Mouse (Mus musculus): ENCODE measurements at regions not wholly inside any gene's neighbourhood (a gene's known extent, or its start where the extent isn't known, plus 50 kb on each side); places are given as distances from the start of the nearest gene placed in this dataset.

DNA sequence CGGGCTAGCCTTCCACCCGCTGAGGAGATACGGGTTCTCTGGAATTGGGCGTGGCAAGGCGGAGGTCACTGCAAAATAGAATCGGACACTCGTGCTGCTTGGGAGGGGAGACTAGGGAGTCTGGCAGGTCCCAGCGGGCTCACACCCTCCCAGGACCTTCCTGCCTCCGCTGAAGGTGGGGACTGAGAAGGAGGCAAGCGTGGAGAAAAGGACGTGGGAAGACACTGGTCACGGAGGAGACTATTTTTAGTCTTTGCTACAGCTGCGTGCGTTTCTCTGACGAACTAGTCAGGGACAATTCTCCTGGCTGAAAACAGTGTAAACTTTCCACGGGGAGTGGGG is 92.5 kb upstream of the Bcor start:
- WGBS = 7% methylated on average over 16 of the region's 16 CpGs
- Histone ChIP-seq H3K27me3 (ENCODE audit: control insufficient read depth, insufficient read depth, low read length) (no peaks in the 10 kb centered on the region), H3K9ac (ENCODE audit: low read length) (peak overlapping the region; percentile 70), H3K4me3 (ENCODE audit: low read length) (peak overlapping the region; percentile 56), H3K4me1 (ENCODE audit: control insufficient read depth, insufficient read depth, low read length) (no peaks in the 10 kb centered on the region), H3K9me3 (replicated peaks; ENCODE audit: control insufficient read depth, low read length) (no peaks in the 10 kb centered on the region), H3K36me3 (ENCODE audit: control insufficient read depth, insufficient read depth) (no peaks in the 10 kb centered on the region), H3K27ac (ENCODE audit: low read length) (no peak overlapping the region), H3K4me2 (ENCODE audit: low read depth, low read length) (peak overlapping the region; percentile 71)
- ATAC-seq (replicated peaks; ENCODE audit: extremely low read depth, insufficient read depth, low FRiP score) = peak; percentile 35; the same call in 1 of the 2 replicates

DNA sequence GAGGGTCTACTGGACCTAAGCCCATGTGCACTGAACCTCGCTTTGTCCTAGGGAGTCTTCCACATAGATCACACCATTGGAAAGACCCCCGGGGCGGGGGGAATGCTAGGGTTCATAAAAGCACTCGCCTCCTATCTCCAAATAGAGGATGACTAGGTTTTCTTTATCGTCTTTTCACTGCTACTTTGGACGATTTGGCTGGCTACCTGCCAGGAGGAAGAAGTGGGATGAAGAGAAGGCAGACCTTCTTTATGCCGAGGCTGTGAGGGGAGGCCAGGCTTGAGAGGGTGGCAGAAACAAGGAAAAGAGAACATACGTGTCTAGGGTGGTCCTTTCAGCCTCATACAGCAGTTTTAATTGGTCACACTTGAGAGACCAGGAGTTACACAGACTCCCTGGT is 96.6 kb upstream of the Bcor start:
- Histone ChIP-seq H3K27me3 (ENCODE audit: control insufficient read depth, insufficient read depth, low read length) (no peaks in the 10 kb centered on the region), H3K27ac (ENCODE audit: low read length) (no peak overlapping the region), H3K9me3 (replicated peaks; ENCODE audit: control insufficient read depth, low read length) (no peaks in the 10 kb centered on the region), H3K9ac (ENCODE audit: low read length) (no peak overlapping the region), H3K4me2 (ENCODE audit: low read depth, low read length) (no peak overlapping the region), H3K36me3 (ENCODE audit: control insufficient read depth, insufficient read depth) (no peaks in the 10 kb centered on the region), H3K4me3 (ENCODE audit: low read length) (no peak overlapping the region), H3K4me1 (ENCODE audit: control insufficient read depth, insufficient read depth, low read length) (0 out of 2 replicates have a peak, but pooled peaks cover 2% of the 10 kb centered on the region)
- whole genome bisulfite sequencing = 52% methylated on average over 8 of the region's 8 CpGs
- ATAC-seq (replicated peaks; ENCODE audit: extremely low read depth, insufficient read depth, low FRiP score) = no peak

DNA sequence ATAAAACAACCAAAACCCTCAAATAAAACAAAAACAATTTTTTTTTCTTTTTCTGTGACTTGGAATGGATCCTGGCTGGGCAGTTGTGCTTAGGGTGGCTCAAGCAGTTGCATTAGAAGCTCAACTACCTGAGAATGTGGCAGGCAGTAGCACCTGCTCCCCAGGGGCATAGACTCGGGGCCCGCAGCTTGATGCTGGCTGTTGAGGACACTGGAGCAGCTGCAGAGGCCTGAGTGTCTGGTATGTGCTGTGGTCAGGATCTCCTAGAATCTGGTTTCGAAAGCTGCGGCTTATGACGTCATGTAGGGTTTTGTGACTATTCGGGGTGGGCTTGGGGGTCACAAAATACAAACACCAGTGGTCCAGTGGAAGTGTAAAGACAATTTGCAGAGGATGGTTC is 103.7 kb upstream of the Bcor start:
- H3K27ac ChIP-seq (ENCODE audit: low read length) = no peak overlapping the region
- H3K36me3 ChIP-seq (ENCODE audit: control insufficient read depth, insufficient read depth) = no peaks in the 10 kb centered on the region
- 0 out of 2 replicates have a peak, but pooled peaks cover 2% of the 10 kb centered on the region for H3K4me1 ChIP-seq (ENCODE audit: control insufficient read depth, insufficient read depth, low read length)
- WGBS = 75% methylated on average over 6 of the region's 6 CpGs
- ATAC-seq (replicated peaks; ENCODE audit: extremely low read depth, insufficient read depth, low FRiP score) = no peak
- no peaks in the 10 kb centered on the region for H3K27me3 ChIP-seq (ENCODE audit: control insufficient read depth, insufficient read depth, low read length)
- no peaks in the 10 kb centered on the region for H3K9me3 ChIP-seq (replicated peaks; ENCODE audit: control insufficient read depth, low read length)
- H3K4me2 ChIP-seq (ENCODE audit: low read depth, low read length) = no peak overlapping the region
- H3K4me3 ChIP-seq (ENCODE audit: low read length) = no peak overlapping the region
- no peak overlapping the region for H3K9ac ChIP-seq (ENCODE audit: low read length)

DNA sequence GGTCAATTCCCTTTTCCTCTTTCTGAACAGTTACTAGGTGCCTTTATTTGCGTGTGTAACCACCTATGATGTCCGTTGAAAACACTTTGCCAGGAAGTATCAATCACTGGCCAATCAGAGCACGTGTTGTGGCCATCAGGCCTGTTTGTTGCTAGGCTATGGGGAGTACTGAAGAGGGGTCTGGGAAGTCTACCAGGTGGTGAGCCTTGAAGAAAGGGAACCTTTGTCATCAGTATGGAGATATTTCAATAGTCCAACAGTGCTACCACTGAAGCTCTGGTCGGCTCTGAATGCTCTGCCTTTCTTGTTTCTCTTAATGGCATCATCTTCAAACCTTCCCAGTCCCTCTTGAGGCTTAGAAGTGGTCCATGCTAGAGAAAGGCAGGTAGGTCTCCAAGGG is 124.6 kb upstream of the Bcor start:
- H3K27me3 ChIP-seq (ENCODE audit: control insufficient read depth, insufficient read depth, low read length) = peaks cover 3% of the 10 kb centered on the region

DNA sequence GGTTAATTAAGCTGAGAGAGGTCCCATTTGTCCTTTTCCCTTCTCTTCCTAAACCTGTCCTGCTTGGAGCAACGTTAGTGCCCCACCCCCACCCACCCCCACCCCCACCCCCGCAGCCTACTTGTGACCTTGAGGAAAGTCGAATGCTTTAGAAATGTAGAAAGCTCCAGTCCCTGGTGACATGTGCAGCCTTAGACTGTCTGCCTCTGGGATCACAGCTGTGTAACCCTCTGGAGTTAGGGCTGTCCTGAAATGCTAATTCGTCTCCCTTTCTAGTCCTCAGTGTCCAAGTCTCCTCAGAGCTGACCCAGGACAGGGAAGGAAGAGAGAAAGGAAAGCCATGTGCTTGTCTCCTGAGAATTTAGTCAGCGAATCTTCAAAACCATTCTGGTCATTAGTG is 125.0 kb upstream of the Bcor start:
- 0 out of 2 replicates have a peak, but pooled peaks cover 2% of the 10 kb centered on the region for H3K9me3 ChIP-seq (replicated peaks; ENCODE audit: control insufficient read depth, low read length)
- ATAC-seq (replicated peaks; ENCODE audit: extremely low read depth, insufficient read depth, low FRiP score) = no peak
- no peaks in the 10 kb centered on the region for H3K4me1 ChIP-seq (ENCODE audit: control insufficient read depth, insufficient read depth, low read length)
- H3K4me2 ChIP-seq (ENCODE audit: low read depth, low read length) = no peak overlapping the region
- no peaks in the 10 kb centered on the region for H3K36me3 ChIP-seq (ENCODE audit: control insufficient read depth, insufficient read depth)
- H3K27ac ChIP-seq (ENCODE audit: low read length) = no peak overlapping the region
- H3K4me3 ChIP-seq (ENCODE audit: low read length) = no peak overlapping the region
- H3K27me3 ChIP-seq (ENCODE audit: control insufficient read depth, insufficient read depth, low read length) = peaks cover 3% of the 10 kb centered on the region
- 43% methylated on average over 5 of the region's 5 CpGs for WGBS
- no peak overlapping the region for H3K9ac ChIP-seq (ENCODE audit: low read length)

More for the DNA sequence above, 124.6 kb upstream of the Bcor start:
- no peaks in the 10 kb centered on the region for H3K4me1 ChIP-seq (ENCODE audit: control insufficient read depth, insufficient read depth, low read length)
- no peak overlapping the region for H3K4me2 ChIP-seq (ENCODE audit: low read depth, low read length)
- no peaks in the 10 kb centered on the region for H3K36me3 ChIP-seq (ENCODE audit: control insufficient read depth, insufficient read depth)
- no peak for ATAC-seq (replicated peaks; ENCODE audit: extremely low read depth, insufficient read depth, low FRiP score)
- 0 out of 2 replicates have a peak, but pooled peaks cover 2% of the 10 kb centered on the region for H3K9me3 ChIP-seq (replicated peaks; ENCODE audit: control insufficient read depth, low read length)
- no peak overlapping the region for H3K9ac ChIP-seq (ENCODE audit: low read length)
- no peak overlapping the region for H3K4me3 ChIP-seq (ENCODE audit: low read length)
- WGBS = 59% methylated on average over 4 of the region's 4 CpGs
- no peak overlapping the region for H3K27ac ChIP-seq (ENCODE audit: low read length)

DNA sequence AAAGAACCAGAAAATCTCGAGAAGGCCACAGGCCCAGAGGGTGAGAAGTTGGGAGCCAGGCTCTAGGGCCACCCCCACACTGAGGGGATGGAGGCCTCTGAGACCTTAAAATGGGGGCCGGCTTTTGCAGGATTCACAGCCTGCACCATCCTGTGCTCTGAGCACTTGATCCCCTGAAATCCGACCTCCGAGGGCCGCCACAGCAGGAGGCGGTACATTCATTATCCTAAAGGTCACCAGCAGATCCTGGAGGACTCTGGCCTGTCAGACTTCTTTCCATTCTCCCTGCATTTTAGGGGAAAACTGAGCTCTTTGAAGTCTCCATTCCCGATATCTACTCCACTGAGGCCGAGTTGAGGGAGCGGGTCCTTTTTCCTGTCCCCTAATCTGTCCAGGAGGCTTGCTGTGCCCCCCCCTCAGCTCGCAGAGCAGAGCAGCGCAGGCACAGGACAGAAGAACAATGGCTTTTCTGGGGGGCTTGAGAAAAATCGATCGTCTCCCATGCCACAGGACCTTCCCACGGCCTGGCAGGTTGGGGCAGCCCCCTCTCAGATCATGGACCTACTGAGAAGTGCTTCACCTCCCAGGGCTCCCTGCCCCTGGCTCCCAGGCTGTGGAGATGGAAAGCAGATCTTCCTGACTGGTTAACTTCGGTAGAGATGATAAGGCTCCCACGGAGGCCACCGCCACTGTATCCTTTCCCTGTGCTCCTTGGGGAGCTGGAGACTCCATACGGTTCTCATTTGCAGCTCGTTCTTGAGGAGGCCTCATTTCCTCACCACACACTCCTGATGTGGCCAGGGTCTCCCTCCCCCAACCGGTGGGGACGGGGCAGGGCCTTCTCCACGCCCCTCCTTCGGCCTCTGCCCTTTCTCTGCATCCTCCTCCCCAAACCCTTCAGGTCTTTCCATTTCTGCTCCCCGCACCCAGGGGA is 126.1 kb upstream of the Bcor start:
- H3K9me3 ChIP-seq (replicated peaks; ENCODE audit: control insufficient read depth, low read length) = no peaks in the 10 kb centered on the region
- H3K36me3 ChIP-seq (ENCODE audit: control insufficient read depth, insufficient read depth) = no peaks in the 10 kb centered on the region
- no peak overlapping the region for H3K4me2 ChIP-seq (ENCODE audit: low read depth, low read length)
- H3K4me3 ChIP-seq (ENCODE audit: low read length) = no peak overlapping the region
- ATAC-seq (replicated peaks; ENCODE audit: extremely low read depth, insufficient read depth, low FRiP score) = no peak
- no peak overlapping the region for H3K9ac ChIP-seq (ENCODE audit: low read length)
- 41% methylated on average over 24 of the region's 24 CpGs for WGBS
- no peak overlapping the region for H3K27ac ChIP-seq (ENCODE audit: low read length)
- H3K4me1 ChIP-seq (ENCODE audit: control insufficient read depth, insufficient read depth, low read length) = no peaks in the 10 kb centered on the region
- H3K27me3 ChIP-seq (ENCODE audit: control insufficient read depth, insufficient read depth, low read length) = peaks cover 3% of the 10 kb centered on the region

DNA sequence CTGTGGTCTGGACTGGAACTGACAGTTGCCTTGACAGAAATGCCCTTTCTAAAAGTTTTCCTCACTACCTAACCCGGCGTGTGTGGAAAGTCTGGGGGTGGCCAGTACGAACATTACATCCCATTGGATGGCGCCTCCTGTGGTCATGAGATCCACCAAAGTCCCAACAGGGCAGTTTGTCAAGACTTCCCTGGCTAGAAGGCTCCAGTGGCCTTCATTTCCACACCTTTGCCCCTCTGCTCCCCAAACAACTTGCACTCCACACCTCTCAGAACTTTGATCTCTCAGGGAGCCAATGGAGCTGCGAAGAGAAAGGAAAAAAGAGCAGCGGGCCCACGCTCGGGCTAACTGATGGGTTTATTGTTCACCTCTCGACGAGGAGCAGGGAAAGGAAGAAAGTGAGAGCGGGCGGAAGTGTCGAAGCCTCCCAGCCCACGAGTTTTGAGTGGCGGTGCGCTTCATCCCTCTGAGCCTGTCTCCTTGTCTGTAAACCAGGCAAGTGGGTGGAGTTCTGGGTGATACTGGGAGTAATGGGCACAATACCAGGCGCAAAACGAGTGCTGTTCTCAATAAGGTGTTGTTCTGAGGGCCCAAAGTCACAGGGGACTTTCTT is 126.9 kb upstream of the Bcor start:
- H3K27ac ChIP-seq (ENCODE audit: low read length) = no peak overlapping the region
- ATAC-seq (replicated peaks; ENCODE audit: extremely low read depth, insufficient read depth, low FRiP score) = no peak; the same call in 1 of the 2 replicates
- H3K9ac ChIP-seq (ENCODE audit: low read length) = no peak overlapping the region
- H3K4me1 ChIP-seq (ENCODE audit: control insufficient read depth, insufficient read depth, low read length) = no peaks in the 10 kb centered on the region
- H3K9me3 ChIP-seq (replicated peaks; ENCODE audit: control insufficient read depth, low read length) = no peaks in the 10 kb centered on the region
- no peak overlapping the region for H3K4me2 ChIP-seq (ENCODE audit: low read depth, low read length)
- H3K27me3 ChIP-seq (ENCODE audit: control insufficient read depth, insufficient read depth, low read length) = peaks cover 3% of the 10 kb centered on the region
- WGBS = 27% methylated on average over 18 of the region's 18 CpGs
- H3K4me3 ChIP-seq (ENCODE audit: low read length) = no peak overlapping the region
- no peaks in the 10 kb centered on the region for H3K36me3 ChIP-seq (ENCODE audit: control insufficient read depth, insufficient read depth)

DNA sequence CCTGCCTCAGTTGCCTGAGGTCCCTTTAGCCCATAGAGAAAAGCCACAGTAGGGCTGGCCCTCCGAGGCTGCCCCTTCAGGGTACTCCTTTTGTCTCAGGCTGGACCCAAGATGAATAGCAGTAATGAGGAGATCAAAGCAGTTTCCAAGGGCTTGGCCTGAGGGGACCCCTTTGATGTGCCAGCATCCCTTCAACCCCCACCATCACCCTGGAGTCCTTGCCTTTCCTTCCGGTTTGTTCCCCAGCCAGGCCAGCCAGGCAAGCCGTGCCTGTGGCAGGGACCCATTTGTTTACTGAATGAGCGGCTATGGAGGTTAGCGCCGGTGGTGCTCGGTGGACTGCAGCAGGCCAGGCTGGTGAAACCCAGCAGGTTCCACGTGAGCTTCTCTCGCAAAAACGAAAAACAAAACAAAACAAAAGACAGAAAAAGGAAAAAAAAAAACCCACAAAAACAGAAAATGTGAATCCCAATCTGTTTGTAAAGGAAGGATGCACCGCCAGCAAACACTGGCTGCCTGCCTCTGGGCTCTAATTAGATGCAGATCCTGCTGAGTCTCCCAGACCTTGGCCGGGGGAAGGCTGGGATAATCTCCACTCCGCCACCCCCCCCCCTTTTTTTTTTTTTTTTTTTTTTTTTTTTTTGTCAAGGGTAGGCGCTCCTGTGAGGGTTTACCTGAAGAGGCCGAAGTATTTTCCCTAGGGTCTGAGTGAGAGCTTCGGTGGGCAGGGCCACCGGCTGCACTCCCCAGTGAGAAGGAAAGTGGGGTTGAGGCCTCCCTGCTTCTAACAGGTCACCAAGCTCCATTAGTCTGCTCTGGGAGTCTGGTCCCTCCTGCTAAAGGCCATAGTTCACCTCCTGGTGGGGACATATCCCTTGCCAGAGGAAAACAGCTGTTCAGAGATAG is 127.8 kb upstream of the Bcor start:
- Histone ChIP-seq H3K27me3 (ENCODE audit: control insufficient read depth, insufficient read depth, low read length) (peaks cover 3% of the 10 kb centered on the region), H3K4me3 (ENCODE audit: low read length) (no peak overlapping the region), H3K9ac (ENCODE audit: low read length) (no peak overlapping the region), H3K36me3 (ENCODE audit: control insufficient read depth, insufficient read depth) (no peaks in the 10 kb centered on the region), H3K27ac (ENCODE audit: low read length) (no peak overlapping the region), H3K9me3 (replicated peaks; ENCODE audit: control insufficient read depth, low read length) (no peaks in the 10 kb centered on the region), H3K4me1 (ENCODE audit: control insufficient read depth, insufficient read depth, low read length) (no peaks in the 10 kb centered on the region), H3K4me2 (ENCODE audit: low read depth, low read length) (no peak overlapping the region)
- 48% methylated on average over 17 of the region's 17 CpGs for WGBS
- no peak for ATAC-seq (replicated peaks; ENCODE audit: extremely low read depth, insufficient read depth, low FRiP score)
